Mouse (Mus musculus): Measurements from ENCODE around the gene Grrp1. TPM values are rescaled to one million over a fixed set of nuclear protein-coding genes. Genes with fewer than 3 reads are reported as not detected.

Gene Grrp1
- total RNA-seq, 2 experiments from 2014 or later, result 2.4 to 3.6 TPM

Other genes with a start within 250 kb of the Grrp1 start
- gene Lin28a, start 235.3 kb downstream of the Grrp1 start, total RNA-seq (2021), result 1 to 10 TPM in 1 of 2 experiments, under 1 TPM in 1; 0.28 to 1.1 TPM
- gene Zfp683, start 200.3 kb downstream of the Grrp1 start, total RNA-seq (2021), result not detected
- not detected for gene Crybg2, start 193.3 kb downstream of the Grrp1 start, total RNA-seq (2021)
- gene Cd52, start 159.0 kb downstream of the Grrp1 start, total RNA-seq (2021), result 1 to 10 TPM; 1.1 to 1.9 TPM
- 1 to 10 TPM; 1.4 to 2.1 TPM for gene Ubxn11, start 151.5 kb downstream of the Grrp1 start, total RNA-seq (2021)
- 10 to 100 TPM; 17.1 to 19.7 TPM for gene Sh3bgrl3, start 125.3 kb downstream of the Grrp1 start, total RNA-seq (2021)
- gene Cep85, start 67.0 kb downstream of the Grrp1 start, total RNA-seq (2021), result 10 to 100 TPM; 51.0 to 64.2 TPM
- not detected for gene Gm7534, start 51.1 kb downstream of the Grrp1 start, total RNA-seq (2021)
- 1 to 10 TPM; 1.3 to 1.4 TPM for gene Catsper4, start 26.7 kb downstream of the Grrp1 start, total RNA-seq (2021)
- gene Cnksr1, start 15.7 kb downstream of the Grrp1 start, total RNA-seq (2021), result 10 to 100 TPM; 33.7 to 36.3 TPM
- gene E130218I03Rik, start 10.4 kb downstream of the Grrp1 start, total RNA-seq (2021), result not detected
- 1 to 10 TPM; 4.5 to 4.7 TPM for gene Zfp593, start 8.5 kb downstream of the Grrp1 start, total RNA-seq (2021)
- gene Gm30191, start 7.2 kb downstream of the Grrp1 start, total RNA-seq (2021), result not detected
- gene Pdik1l, start 33.8 kb upstream of the Grrp1 start, total RNA-seq (2021), result 1 to 10 TPM; 2.2 to 4.3 TPM
- 100 to 1,000 TPM; 241 to 268 TPM for gene Trim63, start 61.0 kb upstream of the Grrp1 start, total RNA-seq (2021)
- 10 to 100 TPM in 1 of 2 experiments, 1 to 10 TPM in 1; 3.8 to 22.3 TPM for gene Slc30a2, start 89.1 kb upstream of the Grrp1 start, total RNA-seq (2021)
- gene Extl1, start 129.7 kb upstream of the Grrp1 start, total RNA-seq (2021), result 10 to 100 TPM; 25.9 to 29.9 TPM
- gene Pafah2, start 142.2 kb upstream of the Grrp1 start, total RNA-seq (2021), result 1 to 10 TPM; 1.8 to 4.0 TPM
- gene Stmn1, start 214.2 kb upstream of the Grrp1 start, total RNA-seq (2021), result 1 to 10 TPM; 8.0 TPM
- gene Paqr7, start 242.6 kb upstream of the Grrp1 start, total RNA-seq (2021), result 1 to 10 TPM; 2.4 to 3.0 TPM

Data from gastrocnemius, postnatal 36 days (tissue).